Mouse (Mus musculus) olfactory bulb, adult 2 months (tissue): ENCODE results near the gene Zfp574. TPM values are rescaled to one million over a fixed set of nuclear protein-coding genes. Genes with fewer than 3 reads are reported as not detected.
A peak's percentile ranks its signal among the peaks of the same experiment; 100 is the strongest.
"Not testable (repeated sequence)": the region's sequence is repeated elsewhere in the genome, so short reads cannot be mapped to it uniquely, and the experiment has no call there.

ENCODE experiments used
- H3K27ac ChIP-seq: fragments of 200-500 bp; 2 replicates; pipeline ENCODE4 v1.5.1; 2012; ENCODE audit warnings: low read depth, low read length; ENCODE audit not compliant: insufficient read depth
- H3K4me1 ChIP-seq: fragments of 200-500 bp; 2 replicates; pipeline ENCODE4 v1.6.1; 2012; ENCODE audit warnings: low read length; ENCODE audit not compliant: control insufficient read depth, insufficient read depth
- H3K4me3 ChIP-seq: fragments of 200-500 bp; 2 replicates; pipeline ENCODE4 v1.5.1; 2012; ENCODE audit warnings: mild to moderate bottlenecking, low read depth, low read length, moderate library complexity; ENCODE audit not compliant: insufficient read depth
- CTCF ChIP-seq: fragments of 200-500 bp; IDR thresholded peaks from 2 replicates; pipeline ENCODE4 v1.5.1; 2012; ENCODE audit warnings: low read depth, mild to moderate bottlenecking, low read length, moderate library complexity; ENCODE audit not compliant: insufficient read depth
- POLR2A ChIP-seq: fragments of 200-500 bp; IDR thresholded peaks from 2 replicates; pipeline ENCODE4 v1.6.1; 2012; ENCODE audit warnings: mild to moderate bottlenecking, low read depth, low read length, moderate library complexity; ENCODE audit not compliant: insufficient read depth
- WGBS: fragments of 180-500 bp; shearing (Covaris S2); methylation state at CpG from one replicate; pipeline ENCODE4 v1.1.7; 2018; 5-methylcytosine and 5-hydroxymethylcytosine counted together
- polyA plus RNA-seq: library from polyadenylated mRNA; stranded (reverse); fragments of >200 nt; gene quantifications from 2 replicates; pipeline ENCODE4 v1.2.4, GENCODE M21; 2012; ENCODE audit warnings: low replicate concordance; ENCODE audit not compliant: missing spikeins, insufficient read depth, insufficient read length

Zfp574 gene
- not detected in 2 replicates for polyA plus RNA-seq

GRCm38 (mm10) chr7:25071979-25072715 is at the start of gene Zfp574, which contains the start of gene Grik5:
Zfp574 (plus strand) TSS chr7:25072567.
Grik5 (minus strand) TSS chr7:25072346.
- H3K4me1 ChIP-seq: peaks cover 48% of the 10 kb centered on the region
- peak within 1 kb of the TSS; percentile 91 for H3K4me3 ChIP-seq
- 1% methylated on average over 27 of the region's 28 CpGs for WGBS
- peak within 1 kb of the TSS; percentile 95 for H3K27ac ChIP-seq
- TF ChIP-seq CTCF: no peak
- no peak for TF ChIP-seq POLR2A

GRCm38 (mm10) chr7:25025855-25026439 is 46.4 kb upstream of the Zfp574 start:
- TF ChIP-seq CTCF (no peak), POLR2A (no peak)
- Histone ChIP-seq H3K4me3 (no peak overlapping the region), H3K4me1 (peaks cover 17% of the 10 kb centered on the region), H3K27ac (no peak overlapping the region)
- WGBS: 57% methylated on average over 10 of the region's 10 CpGs

GRCm38 (mm10) chr7:25026452-25026851 is 45.9 kb upstream of the Zfp574 start:
- 20% methylated on average over 7 of the region's 7 CpGs for WGBS
- TF ChIP-seq CTCF (no peak), POLR2A (no peak)
- Histone ChIP-seq H3K4me1 (peaks cover 17% of the 10 kb centered on the region), H3K27ac (no peak overlapping the region), H3K4me3 (no peak overlapping the region)

- WGBS: 18% methylated on average over 5 of the region's 5 CpGs
- no peak overlapping the region for H3K4me3 ChIP-seq
- H3K4me1 ChIP-seq: peaks cover 10% of the 10 kb centered on the region
- no peak overlapping the region for H3K27ac ChIP-seq
- TF ChIP-seq CTCF: no peak
- TF ChIP-seq POLR2A: no peak
Measured at GRCm38 (mm10) chr7:25030032-25030753, 42.2 kb upstream of the Zfp574 start.

- TF ChIP-seq CTCF: no peak
- WGBS: 56% methylated on average over 3 of the region's 3 CpGs
- Histone ChIP-seq H3K4me1 (peaks cover 5% of the 10 kb centered on the region), H3K27ac (no peak overlapping the region), H3K4me3 (no peak overlapping the region)
Measured at GRCm38 (mm10) chr7:25031528-25031927, 40.8 kb upstream of the Zfp574 start.

GRCm38 (mm10) chr7:25034796-25035195 is 37.6 kb upstream of the Zfp574 start:
- TF ChIP-seq CTCF (no peak), POLR2A (no peak)
- H3K4me1 ChIP-seq: peaks cover 4% of the 10 kb centered on the region
- H3K4me3 ChIP-seq: no peak overlapping the region
- no peak overlapping the region for H3K27ac ChIP-seq
- 78% methylated on average over 4 of the region's 4 CpGs for WGBS

GRCm38 (mm10) chr7:25035916-25036315 is 36.5 kb upstream of the Zfp574 start:
- 43% methylated on average over 7 of the region's 7 CpGs for WGBS
- TF ChIP-seq CTCF (peak; percentile 64; the same call in 1 of the 2 replicates), POLR2A (no peak)

GRCm38 (mm10) chr7:25041921-25042320 is 30.4 kb upstream of the Zfp574 start:
- Histone ChIP-seq H3K4me1 (peaks cover 17% of the 10 kb centered on the region), H3K27ac (no peak overlapping the region), H3K4me3 (no peak overlapping the region)
- no peak for TF ChIP-seq CTCF
- no peak for TF ChIP-seq POLR2A
- 80% methylated on average over 12 of the region's 12 CpGs for WGBS

More at GRCm38 (mm10) chr7:25035916-25036315, 36.5 kb upstream of the Zfp574 start:
- Histone ChIP-seq H3K4me1 (peaks cover 2% of the 10 kb centered on the region; the same call in 1 of the 2 replicates), H3K4me3 (no peak overlapping the region), H3K27ac (no peak overlapping the region)

- H3K4me3 ChIP-seq: not testable (repeated sequence)
- H3K27ac ChIP-seq: 0 out of 2 replicates have a peak overlapping the region, but pooled peaks have one; percentile 16
- WGBS: 93% methylated on average over 7 of the region's 7 CpGs
- H3K4me1 ChIP-seq: peaks cover 31% of the 10 kb centered on the region
Measured at GRCm38 (mm10) chr7:25044599-25044998, 27.8 kb upstream of the Zfp574 start.
